Mouse (Mus musculus): ENCODE measurements around the gene Arl3. TPM values are rescaled to one million over a fixed set of nuclear protein-coding genes. Genes with fewer than 3 reads are reported as not detected.
A peak's percentile ranks its signal among the peaks of the same experiment; 100 is the strongest.

Arl3 gene
- total RNA-seq, 2 experiments from 2014 or later, result 34.8 to 37.9 TPM

GRCm38 (mm10) chr19:46537357-46537756 lies 35.6 kb downstream of the Arl3 start:
- DNase-seq (ENCODE audit: low spot score in 2 of 2), result no peak

- DNase-seq (ENCODE audit: low spot score in 2 of 2), result no peak
Measured at GRCm38 (mm10) chr19:46534542-46535098, 38.4 kb downstream of the Arl3 start.

- no peak for DNase-seq (ENCODE audit: low spot score in 2 of 2)
Measured at GRCm38 (mm10) chr19:46533525-46533924, 39.5 kb downstream of the Arl3 start.

GRCm38 (mm10) chr19:46533066-46533465 lies 39.9 kb downstream of the Arl3 start:
- no peak for DNase-seq (ENCODE audit: low spot score in 2 of 2)

- no peak for DNase-seq (ENCODE audit: low spot score in 2 of 2)
Measured at GRCm38 (mm10) chr19:46532031-46532688, 40.8 kb downstream of the Arl3 start.

GRCm38 (mm10) chr19:46531071-46532030 lies 41.6 kb downstream of the Arl3 start:
- no peak for DNase-seq (ENCODE audit: low spot score in 2 of 2)

- DNase-seq (ENCODE audit: low spot score in 2 of 2), result no peak
Measured at GRCm38 (mm10) chr19:46530449-46530990, 42.5 kb downstream of the Arl3 start.

- no peak for DNase-seq (ENCODE audit: low spot score in 2 of 2)
Measured at GRCm38 (mm10) chr19:46529601-46530448, 43.2 kb downstream of the Arl3 start.

- peak in 1 of 2 experiments; percentile 57 for DNase-seq (ENCODE audit: low spot score in 2 of 2)
Measured at GRCm38 (mm10) chr19:46528529-46529213, 44.3 kb downstream of the Arl3 start.

GRCm38 (mm10) chr19:46527632-46528528 lies 45.1 kb downstream of the Arl3 start:
- DNase-seq (ENCODE audit: low spot score in 2 of 2), result no peak

GRCm38 (mm10) chr19:46525691-46526631 lies 47.0 kb downstream of the Arl3 start:
- DNase-seq (ENCODE audit: low spot score in 2 of 2), result no peak

GRCm38 (mm10) chr19:46524601-46525321 lies 48.2 kb downstream of the Arl3 start:
- peak in 1 of 2 experiments; percentile 71 for DNase-seq (ENCODE audit: low spot score in 2 of 2)

GRCm38 (mm10) chr19:46524152-46524544 lies 48.9 kb downstream of the Arl3 start:
- DNase-seq (ENCODE audit: low spot score in 2 of 2), result no peak

GRCm38 (mm10) chr19:46523480-46524151 lies 49.4 kb downstream of the Arl3 start:
- peak in 1 of 2 experiments; percentile 77 for DNase-seq (ENCODE audit: low spot score in 2 of 2)

GRCm38 (mm10) chr19:46523131-46523479 lies 49.9 kb downstream of the Arl3 start:
- DNase-seq (ENCODE audit: low spot score in 2 of 2), result no peak

- DNase-seq (ENCODE audit: low spot score in 2 of 2), result no peak
Measured at GRCm38 (mm10) chr19:46522433-46523044, 50.5 kb downstream of the Arl3 start.
